Comparison of ENCODE assay signal across 8 mouse cellular contexts in the genomic region with DNA sequence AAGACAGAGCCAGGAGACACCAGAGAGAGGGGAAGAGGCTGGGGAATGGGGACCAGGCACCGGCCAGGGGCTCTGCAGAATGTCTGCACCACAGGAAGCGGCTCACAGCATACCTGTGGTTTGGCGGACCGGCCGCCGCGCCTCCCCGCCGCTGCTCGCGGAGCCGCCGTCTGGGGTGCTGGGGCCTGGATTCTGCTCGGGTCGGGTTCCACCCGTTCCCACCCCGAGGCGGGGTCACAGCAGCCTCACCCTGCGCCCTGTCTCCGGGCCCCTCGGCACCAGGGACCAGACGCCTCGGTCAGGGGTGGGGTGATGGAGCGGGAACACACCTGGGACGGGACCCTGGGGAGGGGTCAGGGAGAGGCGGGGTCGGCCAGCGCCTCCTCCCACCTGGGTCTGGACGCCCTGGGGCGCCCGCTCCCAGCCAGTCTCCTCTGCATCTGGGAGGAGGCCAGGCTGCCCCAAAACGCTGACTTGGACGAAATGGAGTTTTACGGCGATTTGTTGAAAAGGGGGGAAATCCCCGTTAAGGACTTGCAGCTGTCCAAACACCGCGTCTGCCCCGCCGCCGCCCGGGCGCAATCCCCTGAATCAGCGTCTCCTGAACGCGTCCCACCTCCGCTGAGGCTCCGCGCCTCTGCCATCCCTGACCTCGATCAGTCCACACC. TPM values are rescaled to one million over a fixed set of nuclear protein-coding genes. Genes with fewer than 3 reads are reported as not detected.
DNase-seq lines count a peak whose midpoint lies in the region; ATAC-seq and TF ChIP-seq lines count a peak whose summit lies in the region.

No protein-coding gene starts in this region.

- H3K27me3 ChIP-seq in heart, embryonic 10.5 days (ENCODE audit: insufficient read depth, poor library complexity, severe bottlenecking), result peaks cover 84% of the 10 kb centered on the region
- peaks cover 54% of the 10 kb centered on the region for H3K27me3 ChIP-seq in CH12.LX (replicated peaks)
- peaks cover 73% of the 10 kb centered on the region for H3K27me3 ChIP-seq in forebrain, embryonic 15.5 days
- H3K27me3 ChIP-seq in liver, embryonic 16.5 days (ENCODE audit: control insufficient read depth, insufficient read depth, low read depth, low read length), result peaks cover 60% of the 10 kb centered on the region

- no peak for ATAC-seq in forebrain, embryonic 15.5 days (replicated peaks)
- ATAC-seq in liver, embryonic 16.5 days (ENCODE audit: low read depth), result no peak

- H3K4me3 ChIP-seq in heart, embryonic 10.5 days, result peak overlapping the region; percentile 53
- peak overlapping the region in 2 of 3 experiments; percentile 39 to 45 for H3K4me3 ChIP-seq in CH12.LX (replicated peaks in 1 of 3; ENCODE audit: low read depth in 2 of 3, low read length in 2 of 3, poor library complexity in 1 of 3)
- H3K4me3 ChIP-seq in forebrain, embryonic 15.5 days, result peak overlapping the region; percentile 14
- peak overlapping the region; percentile 24 for H3K4me3 ChIP-seq in liver, embryonic 16.5 days (ENCODE audit: low read depth, low read length)

- H3K9me3 ChIP-seq in heart, embryonic 10.5 days, result 0 out of 2 replicates have a peak, but pooled peaks cover 2% of the 10 kb centered on the region
- H3K9me3 ChIP-seq in CH12.LX (replicated peaks; ENCODE audit: low read length), result peaks cover 8% of the 10 kb centered on the region
- no peaks in the 10 kb centered on the region for H3K9me3 ChIP-seq in forebrain, embryonic 15.5 days
- no peaks in the 10 kb centered on the region; the same call in 1 of the 2 replicates for H3K9me3 ChIP-seq in liver, embryonic 16.5 days (replicated peaks; ENCODE audit: control insufficient read depth, low read length)

- intact Hi-C loops in heart, postnatal 10 days (cut with DNase I), result no loop called here
- intact Hi-C loops in gastrocnemius, postnatal 36 days (cut with DNase I), result no loop called here

- in situ Hi-C loops in CH12.LX (cut with MboI; ENCODE audit: low pct_ligation_motif_present, low pct_unique_long_range_greater_than_20kb, low sequenced_read_pairs), result loop anchor here (5.0 kb wide), 1 partner anchor 74 kb away; no protein-coding TSS in a partner anchor

- no peak for DNase-seq in heart, embryonic 10.5 days (ENCODE audit: low spot score)
- DNase-seq in heart, postnatal 10 days, result no peak
- DNase-seq in CH12.LX (ENCODE audit: extremely low read depth), result no peak
- no peak for DNase-seq in frontal cortex, postnatal 14 days (ENCODE audit: low spot score in 2 of 2)
- DNase-seq in thymus, postnatal 36 days, result no peak
- DNase-seq in gastrocnemius, postnatal 36 days, result no peak

- peaks cover 38% of the 10 kb centered on the region for H3K4me1 ChIP-seq in heart, embryonic 10.5 days
- peaks cover 0 to 16% of the 10 kb centered on the region in 2 experiments; a peak in 3 of 4 replicates for H3K4me1 ChIP-seq in CH12.LX (ENCODE audit: control insufficient read depth in 1 of 2, insufficient read depth in 2 of 2)
- H3K4me1 ChIP-seq in forebrain, embryonic 15.5 days, result peaks cover 18% of the 10 kb centered on the region
- peaks cover 4% of the 10 kb centered on the region for H3K4me1 ChIP-seq in liver, embryonic 16.5 days (ENCODE audit: control insufficient read depth, low read depth, low read length)

- under 1% methylated on average over 50 of the region's 50 CpGs for WGBS in heart, embryonic 10.5 days
- WGBS in forebrain, embryonic 15.5 days, result 1% methylated on average over 50 of the region's 50 CpGs
- WGBS in liver, embryonic 16.5 days (ENCODE audit: insufficient replicate concordance), result 2% methylated on average over 50 of the region's 50 CpGs

- no peak for TF ChIP-seq POLR2A in CH12.LX (IDR thresholded peaks at IDR 0.05; ENCODE audit: low read depth, low read length)

- no peak overlapping the region for H3K9ac ChIP-seq in CH12.LX (ENCODE audit: insufficient read depth, low read depth)
- H3K9ac ChIP-seq in forebrain, embryonic 15.5 days (replicated peaks), result no peak overlapping the region
- H3K9ac ChIP-seq in liver, embryonic 16.5 days (ENCODE audit: low read depth, low read length), result no peak overlapping the region

- peak overlapping the region; percentile 83 for H3K4me2 ChIP-seq in CH12.LX (ENCODE audit: insufficient read depth, low read depth, poor library complexity, severe bottlenecking)
- peak overlapping the region; percentile 5; the same call in 1 of the 2 replicates for H3K4me2 ChIP-seq in forebrain, embryonic 15.5 days (replicated peaks)
- peak overlapping the region; percentile 42 for H3K4me2 ChIP-seq in liver, embryonic 16.5 days (ENCODE audit: low read depth, low read length)

- dilution Hi-C loops in CH12.LX (cut with MboI; ENCODE audit: extremely low pct_ligation_motif_present, extremely low pct_unique_long_range_greater_than_20kb, low sequenced_read_pairs), result no loop called here

- no peak for TF ChIP-seq EP300 in CH12.LX (IDR thresholded peaks at IDR 0.05; ENCODE audit: low read length)

- H3K36me3 ChIP-seq in heart, embryonic 10.5 days, result no peaks in the 10 kb centered on the region
- no peaks in the 10 kb centered on the region for H3K36me3 ChIP-seq in CH12.LX (replicated peaks in 1 of 2; ENCODE audit: control insufficient read depth in 1 of 2, insufficient read depth in 1 of 2, low read length in 1 of 2)
- no peaks in the 10 kb centered on the region for H3K36me3 ChIP-seq in forebrain, embryonic 15.5 days
- no peaks in the 10 kb centered on the region for H3K36me3 ChIP-seq in liver, embryonic 16.5 days (ENCODE audit: control insufficient read depth, insufficient read depth)

- peak overlapping the region; percentile 47 for H3K27ac ChIP-seq in heart, embryonic 10.5 days
- no peak overlapping the region for H3K27ac ChIP-seq in CH12.LX (ENCODE audit: insufficient read depth, low read depth)
- H3K27ac ChIP-seq in forebrain, embryonic 15.5 days (replicated peaks), result no peak overlapping the region
- no peak overlapping the region for H3K27ac ChIP-seq in liver, embryonic 16.5 days (ENCODE audit: low read length)

- TF ChIP-seq CTCF in CH12.LX (conservative IDR thresholded peaks at IDR 0.05 in 1 of 2, IDR thresholded peaks at IDR 0.05 in 1 of 2; ENCODE audit: low read depth in 2 of 2, low read length in 2 of 2), result no peak

- no peak for TF ChIP-seq RAD21 in CH12.LX (IDR thresholded peaks at IDR 0.05; ENCODE audit: low read depth, low read length)

- H3K79me2 ChIP-seq in CH12.LX (replicated peaks; ENCODE audit: control insufficient read depth, extremely low read depth, insufficient read depth, poor library complexity, severe bottlenecking), result no peaks in the 10 kb centered on the region

TF ChIP-seq in CH12.LX, 34 proteins besides CTCF, POLR2A, EP300 and RAD21 (continues in another document):
- TF ChIP-seq UBTF (IDR thresholded peaks at IDR 0.05; ENCODE audit: low read depth, low read length) (no peak), ELF1 (IDR thresholded peaks at IDR 0.05; ENCODE audit: low read depth, low read length) (no peak), ZKSCAN1 (IDR thresholded peaks at IDR 0.05; ENCODE audit: borderline replicate concordance, low read depth, low read length) (no peak)

RNA-seq across cellular contexts. Expression of gene Col8a2, which starts 14.5 kb away (rescaled TPM):
- 3.3 and 3.7 TPM in 2 replicates for polyA plus RNA-seq in heart, embryonic 10.5 days (2016; fragmentation: Nextera tagmentation; extraction: Ambion mirVana)
- 1 to 10 TPM; 1.8 to 2.1 TPM for total RNA-seq in heart, postnatal 10 days (2021)
- total RNA-seq in CH12.LX (2012; rRNA removed), result not detected in 2 replicates
- not detected in 2 replicates for total RNA-seq in CH12.LX (2014; rRNA removed)
- polyA plus RNA-seq in CH12.LX (2012; ENCODE audit: insufficient read length, low read depth), result not detected in 2 replicates
- polyA plus RNA-seq in forebrain, embryonic 15.5 days (2015; fragmentation: Nextera tagmentation; extraction: Ambion mirVana), result 2.0 and 3.0 TPM in 2 replicates
- polyA plus RNA-seq in liver, embryonic 16.5 days (2015; fragmentation: Nextera tagmentation; extraction: Ambion mirVana), result 0.57 and 0.71 TPM in 2 replicates
- 1 to 10 TPM; 1.6 to 2.2 TPM for total RNA-seq in gastrocnemius, postnatal 36 days (2021)

RNA-seq across cellular contexts. Expression of gene Adprhl2, which starts 20.5 kb away (rescaled TPM):
- polyA plus RNA-seq in heart, embryonic 10.5 days (2016; fragmentation: Nextera tagmentation; extraction: Ambion mirVana), result 53.1 and 68.9 TPM in 2 replicates
- total RNA-seq in heart, postnatal 10 days (2021), result 10 to 100 TPM; 17.0 to 18.9 TPM
- 68.5 and 74.0 TPM in 2 replicates for total RNA-seq in CH12.LX (2012; rRNA removed)
- total RNA-seq in CH12.LX (2014; rRNA removed), result 57.3 and 59.7 TPM in 2 replicates
- polyA plus RNA-seq in CH12.LX (2012; ENCODE audit: insufficient read length, low read depth), result 52.0 and 62.4 TPM in 2 replicates
- polyA plus RNA-seq in forebrain, embryonic 15.5 days (2015; fragmentation: Nextera tagmentation; extraction: Ambion mirVana), result 81.9 and 85.3 TPM in 2 replicates
- polyA plus RNA-seq in liver, embryonic 16.5 days (2015; fragmentation: Nextera tagmentation; extraction: Ambion mirVana), result 23.7 and 26.1 TPM in 2 replicates
- total RNA-seq in gastrocnemius, postnatal 36 days (2021), result 1 to 10 TPM; 7.6 to 7.8 TPM

RNA-seq across cellular contexts. Expression of gene Tekt2, which starts 24.4 kb away (rescaled TPM):
- 0.47 and 0.62 TPM in 2 replicates for polyA plus RNA-seq in heart, embryonic 10.5 days (2016; fragmentation: Nextera tagmentation; extraction: Ambion mirVana)
- under 1 TPM; 0.69 to 0.74 TPM for total RNA-seq in heart, postnatal 10 days (2021)
- total RNA-seq in CH12.LX (2012; rRNA removed) (0.08 and 0.13 TPM in 2 replicates), CH12.LX (2014; rRNA removed) (not detected in 2 replicates)
- 0.24 and 0.64 TPM in 2 replicates for polyA plus RNA-seq in CH12.LX (2012; ENCODE audit: insufficient read length, low read depth)
- polyA plus RNA-seq in forebrain, embryonic 15.5 days (2015; fragmentation: Nextera tagmentation; extraction: Ambion mirVana), result 12.7 and 16.0 TPM in 2 replicates
- polyA plus RNA-seq in liver, embryonic 16.5 days (2015; fragmentation: Nextera tagmentation; extraction: Ambion mirVana), result 0.17 and 0.46 TPM in 2 replicates
- total RNA-seq in gastrocnemius, postnatal 36 days (2021), result under 1 TPM; 0.46 to 0.59 TPM

RNA-seq across cellular contexts. Expression of gene Trappc3, which starts 38.9 kb away (rescaled TPM):
- 74.9 and 86.4 TPM in 2 replicates for polyA plus RNA-seq in heart, embryonic 10.5 days (2016; fragmentation: Nextera tagmentation; extraction: Ambion mirVana)
- 10 to 100 TPM; 50.8 to 54.0 TPM for total RNA-seq in heart, postnatal 10 days (2021)
- 72.7 and 81.1 TPM in 2 replicates for total RNA-seq in CH12.LX (2012; rRNA removed)
- total RNA-seq in CH12.LX (2014; rRNA removed), result 94.8 and 100 TPM in 2 replicates
- polyA plus RNA-seq in CH12.LX (2012; ENCODE audit: insufficient read length, low read depth), result 73.0 and 74.1 TPM in 2 replicates
- polyA plus RNA-seq in forebrain, embryonic 15.5 days (2015; fragmentation: Nextera tagmentation; extraction: Ambion mirVana), result 175 and 182 TPM in 2 replicates
- 29.3 and 32.4 TPM in 2 replicates for polyA plus RNA-seq in liver, embryonic 16.5 days (2015; fragmentation: Nextera tagmentation; extraction: Ambion mirVana)
- total RNA-seq in gastrocnemius, postnatal 36 days (2021), result 10 to 100 TPM; 15.9 to 17.9 TPM

RNA-seq across cellular contexts. Expression of gene Map7d1, which starts 44.9 kb away (rescaled TPM):
- polyA plus RNA-seq in heart, embryonic 10.5 days (2016; fragmentation: Nextera tagmentation; extraction: Ambion mirVana), result 49.1 and 74.8 TPM in 2 replicates
- total RNA-seq in heart, postnatal 10 days (2021), result 100 to 1,000 TPM; 214 to 239 TPM
- 17.9 and 20.8 TPM in 2 replicates for total RNA-seq in CH12.LX (2012; rRNA removed)
- 12.5 and 12.8 TPM in 2 replicates for total RNA-seq in CH12.LX (2014; rRNA removed)
- 62.2 and 72.2 TPM in 2 replicates for polyA plus RNA-seq in CH12.LX (2012; ENCODE audit: insufficient read length, low read depth)
- 76.8 and 79.6 TPM in 2 replicates for polyA plus RNA-seq in forebrain, embryonic 15.5 days (2015; fragmentation: Nextera tagmentation; extraction: Ambion mirVana)
- 4.6 and 5.8 TPM in 2 replicates for polyA plus RNA-seq in liver, embryonic 16.5 days (2015; fragmentation: Nextera tagmentation; extraction: Ambion mirVana)
- 100 to 1,000 TPM; 165 to 207 TPM for total RNA-seq in gastrocnemius, postnatal 36 days (2021)

Comparison
In these comparisons a context has a peak if more than half of its experiments do, and no peak if none do; other contexts are left out.
1. H3K4me2 ChIP-seq: peak in every context shown above with its lines; median percentile 83 in CH12.LX; 42 in liver, embryonic 16.5 days; 5 in forebrain, embryonic 15.5 days.